Mouse (Mus musculus) heart, embryonic 12.5 days (tissue): ENCODE measurements around the gene Ttll3. TPM values are rescaled to one million over a fixed set of nuclear protein-coding genes. Genes with fewer than 3 reads are reported as not detected.

Experiments
- ATAC-seq: fragments of 200-750 bp; cut with Nextera tagmentation; 2 replicates; pipeline ENCODE4 v1.8.0; 2017; ENCODE audit warnings: moderate TSS enrichment, moderate library complexity; ENCODE audit not compliant: insufficient number of reproducible peaks, low FRiP score
- H3K27ac ChIP-seq: fragments of 300-500 bp; sonication (generic); 2 replicates; pipeline ENCODE4 v1.5.1; 2016; ENCODE audit warnings: mild to moderate bottlenecking, moderate library complexity; ENCODE audit not compliant: poor library complexity, severe bottlenecking
- H3K27me3 ChIP-seq: fragments of 300-500 bp; sonication (generic); replicated peaks from 2 replicates; pipeline ENCODE4 v1.6.1; 2016; ENCODE audit warnings: mild to moderate bottlenecking, moderate library complexity
- H3K36me3 ChIP-seq: fragments of 300-500 bp; sonication (generic); 2 replicates; pipeline ENCODE4 v1.6.1; 2016; ENCODE audit warnings: mild to moderate bottlenecking, moderate library complexity
- H3K4me1 ChIP-seq: fragments of 300-500 bp; sonication (generic); replicated peaks from 2 replicates; pipeline ENCODE4 v1.6.1; 2016; ENCODE audit warnings: mild to moderate bottlenecking
- H3K4me2 ChIP-seq: fragments of 300-500 bp; sonication (generic); 2 replicates; pipeline ENCODE4 v1.6.1; 2016; ENCODE audit warnings: mild to moderate bottlenecking, moderate library complexity
- H3K4me3 ChIP-seq: fragments of 300-500 bp; sonication (generic); 2 replicates; pipeline ENCODE4 v1.5.1; 2016; ENCODE audit warnings: mild to moderate bottlenecking
- H3K9ac ChIP-seq: fragments of 300-500 bp; sonication (generic); 2 replicates; pipeline ENCODE4 v1.6.1; 2016; ENCODE audit warnings: mild to moderate bottlenecking, moderate library complexity
- H3K9me3 ChIP-seq: fragments of 300-500 bp; sonication (generic); replicated peaks from 2 replicates; pipeline ENCODE4 v1.6.1; 2016; ENCODE audit warnings: mild to moderate bottlenecking, moderate library complexity
- WGBS: fragments of 180-500 bp; shearing (Covaris S2); methylation state at CpG from one replicate; pipeline ENCODE4 v1.1.7; 2016; 5-methylcytosine and 5-hydroxymethylcytosine counted together
- polyA plus RNA-seq: library from polyadenylated mRNA; unstranded; fragments of >200 nt; fragmentation: Nextera tagmentation; extraction: Ambion mirVana; gene quantifications from 2 replicates; pipeline ENCODE4 v1.2.1, GENCODE M21; 2016

Gene Ttll3
- polyA plus RNA-seq, 1 experiment from 2014 or later: 1.6 TPM

- Histone ChIP-seq H3K27ac (no peak overlapping the region), H3K4me1 (no peaks in the 10 kb centered on the region), H3K27me3 (no peaks in the 10 kb centered on the region), H3K36me3 (peaks cover 4% of the 10 kb centered on the region), H3K4me3 (no peak overlapping the region), H3K4me2 (no peak overlapping the region), H3K9me3 (no peaks in the 10 kb centered on the region), H3K9ac (no peak overlapping the region)
- 67% methylated on average over 4 of the region's 4 CpGs for WGBS
- ATAC-seq: no peak
These were observed 27.6 kb upstream of the Ttll3 start for GRCm38 (mm10) chr6:113361476-113361875.

GRCm38 (mm10) chr6:113362241-113362640, 26.8 kb upstream of the Ttll3 start:
- 84% methylated on average over 1 of the region's 1 CpGs for WGBS
- H3K9ac ChIP-seq: no peak overlapping the region
- no peaks in the 10 kb centered on the region for H3K9me3 ChIP-seq
- no peak overlapping the region for H3K4me2 ChIP-seq
- no peak overlapping the region for H3K4me3 ChIP-seq
- no peak for ATAC-seq
- H3K36me3 ChIP-seq: peaks cover 11% of the 10 kb centered on the region
- no peak overlapping the region for H3K27ac ChIP-seq
- no peaks in the 10 kb centered on the region for H3K4me1 ChIP-seq
- no peaks in the 10 kb centered on the region for H3K27me3 ChIP-seq

DNA sequence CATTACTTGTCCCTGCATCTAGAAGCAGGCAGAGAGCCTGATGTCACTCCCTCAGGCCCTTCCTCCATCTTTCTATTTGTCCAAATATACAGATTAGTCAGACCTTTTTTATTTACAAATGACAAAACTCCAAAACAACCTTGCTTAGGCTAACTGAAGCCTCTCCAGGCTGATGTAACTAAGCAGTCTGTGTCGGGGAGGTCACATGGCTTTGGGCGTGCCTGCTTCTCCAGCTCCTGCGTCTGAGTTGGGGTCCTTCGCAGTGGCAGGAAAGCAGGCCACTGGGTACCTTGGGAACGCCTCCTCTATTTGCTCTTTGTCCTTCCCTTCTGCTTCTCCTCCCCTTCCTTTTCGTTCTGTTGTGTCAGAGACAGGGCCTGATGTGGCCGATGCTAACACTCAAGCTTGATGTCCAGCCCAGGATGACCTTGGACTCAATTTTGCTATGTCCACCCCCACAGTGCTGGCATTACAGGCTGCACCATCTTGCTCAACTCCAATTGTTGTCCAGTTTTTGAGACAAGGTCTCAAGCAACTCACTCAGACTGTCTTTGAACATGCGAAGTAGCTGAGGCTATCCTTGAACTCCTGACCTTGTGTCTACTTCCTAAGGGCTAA, 24.4 kb upstream of the Ttll3 start:
- H3K4me2 ChIP-seq: no peak overlapping the region
- no peak overlapping the region for H3K27ac ChIP-seq
- no peak for ATAC-seq
- no peaks in the 10 kb centered on the region for H3K4me1 ChIP-seq
- 62% methylated on average over 8 of the region's 8 CpGs for WGBS
- no peak overlapping the region for H3K9ac ChIP-seq
- no peak overlapping the region for H3K4me3 ChIP-seq
- H3K9me3 ChIP-seq: no peaks in the 10 kb centered on the region
- H3K36me3 ChIP-seq: peaks cover 30% of the 10 kb centered on the region
- H3K27me3 ChIP-seq: no peaks in the 10 kb centered on the region

DNA sequence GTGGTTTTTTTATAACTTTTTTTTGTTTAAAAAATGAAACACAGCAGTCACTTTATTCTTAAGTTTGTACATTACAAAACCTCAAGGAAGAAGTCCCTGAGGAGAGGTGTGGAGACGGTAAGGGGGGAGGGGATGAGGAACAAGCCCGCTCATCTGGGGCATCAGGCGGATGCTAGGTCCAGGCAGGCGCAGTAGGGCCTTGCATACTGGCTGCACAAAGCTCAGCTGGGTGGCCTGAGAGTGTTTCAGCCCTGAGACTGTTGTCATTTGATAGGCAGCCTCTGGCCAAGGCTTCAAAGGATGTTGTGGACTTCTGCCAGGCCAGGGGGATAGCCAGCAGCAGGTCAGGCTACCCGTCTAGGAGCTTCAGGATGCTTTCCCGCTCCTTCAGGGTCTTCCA, 22.4 kb upstream of the Ttll3 start:
- peaks cover 50% of the 10 kb centered on the region for H3K36me3 ChIP-seq
- 88% methylated on average over 6 of the region's 6 CpGs for WGBS
- H3K27ac ChIP-seq: no peak overlapping the region
- ATAC-seq: no peak
- H3K4me2 ChIP-seq: no peak overlapping the region
- H3K9ac ChIP-seq: no peak overlapping the region
- no peak overlapping the region for H3K4me3 ChIP-seq
- H3K4me1 ChIP-seq: no peaks in the 10 kb centered on the region
- no peaks in the 10 kb centered on the region for H3K27me3 ChIP-seq
- no peaks in the 10 kb centered on the region for H3K9me3 ChIP-seq

DNA sequence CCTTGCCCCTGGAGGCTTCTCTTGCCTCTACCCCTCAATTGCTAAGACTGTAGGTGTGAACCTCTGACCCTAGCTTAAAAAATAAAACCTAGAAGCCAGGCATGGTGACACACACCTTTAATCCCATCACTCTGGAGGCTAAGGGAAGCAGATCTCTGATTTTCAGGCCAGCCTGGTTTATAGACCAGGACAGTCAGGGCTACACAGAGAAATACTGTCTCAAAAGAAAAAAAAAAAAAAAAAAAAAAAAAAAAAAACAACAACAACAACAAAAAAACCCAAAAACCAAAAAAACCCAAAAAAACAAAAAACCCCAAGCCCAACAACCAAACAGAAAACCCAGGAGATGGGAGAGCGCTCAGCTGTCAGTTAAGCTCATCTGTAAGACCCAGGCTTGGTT, 21.5 kb upstream of the Ttll3 start:
- no peak for ATAC-seq
- Histone ChIP-seq H3K9ac (no peak overlapping the region), H3K27ac (no peak overlapping the region), H3K9me3 (no peaks in the 10 kb centered on the region), H3K27me3 (no peaks in the 10 kb centered on the region), H3K4me2 (no peak overlapping the region), H3K4me1 (no peaks in the 10 kb centered on the region), H3K4me3 (no peak overlapping the region), H3K36me3 (peaks cover 59% of the 10 kb centered on the region)
- 94% methylated on average over 1 of the region's 1 CpGs for WGBS

DNA sequence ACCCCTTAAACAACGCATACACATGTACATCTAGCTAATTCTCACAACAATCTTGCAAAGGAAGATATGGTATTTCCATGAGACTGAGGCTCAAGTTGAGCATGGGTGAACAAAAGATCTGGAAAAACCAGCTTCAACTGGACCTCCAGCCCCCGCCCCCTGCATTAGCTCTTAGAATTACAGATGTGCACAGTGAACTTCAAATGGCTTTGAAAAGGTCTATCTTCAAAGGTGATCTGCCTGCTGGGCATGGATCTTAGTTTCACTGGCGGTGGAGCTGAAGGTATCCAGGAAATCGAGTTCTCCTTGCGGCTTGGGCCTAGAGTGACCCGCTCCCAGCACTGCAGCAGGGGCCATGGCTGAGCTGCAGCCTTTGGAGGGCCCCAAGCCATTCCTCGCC, 20.9 kb upstream of the Ttll3 start:
- 89% methylated on average over 7 of the region's 7 CpGs for WGBS

DNA sequence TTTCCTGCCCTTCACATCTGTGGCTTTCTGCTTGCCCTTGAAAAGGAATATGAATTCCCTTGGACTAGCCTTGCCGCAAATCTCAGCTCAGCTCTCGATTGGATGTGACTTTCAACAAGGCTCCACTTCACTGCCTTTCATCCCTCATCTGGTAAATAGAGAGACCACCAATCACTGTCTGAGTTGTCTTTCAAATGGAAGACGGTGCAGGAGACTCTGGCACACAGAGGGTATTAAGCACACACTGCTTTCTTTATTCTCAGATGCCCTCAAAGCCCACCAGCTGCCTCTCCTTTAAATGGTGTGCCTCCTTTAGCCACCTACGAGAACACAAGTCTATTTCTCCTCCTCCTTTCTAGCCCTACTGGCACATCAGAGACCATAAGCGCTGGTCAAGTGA, 20.5 kb upstream of the Ttll3 start:
- no peaks in the 10 kb centered on the region for H3K27me3 ChIP-seq
- H3K4me1 ChIP-seq: no peaks in the 10 kb centered on the region
- H3K9me3 ChIP-seq: no peaks in the 10 kb centered on the region
- ATAC-seq: no peak
- H3K36me3 ChIP-seq: peaks cover 69% of the 10 kb centered on the region
- no peak overlapping the region for H3K4me3 ChIP-seq
- WGBS: 80% methylated on average over 5 of the region's 5 CpGs
- no peak overlapping the region for H3K9ac ChIP-seq
- no peak overlapping the region for H3K27ac ChIP-seq
- H3K4me2 ChIP-seq: no peak overlapping the region

More for the DNA sequence above, 20.9 kb upstream of the Ttll3 start:
- Histone ChIP-seq H3K9me3 (no peaks in the 10 kb centered on the region), H3K4me2 (no peak overlapping the region), H3K4me3 (no peak overlapping the region), H3K27me3 (no peaks in the 10 kb centered on the region), H3K9ac (no peak overlapping the region), H3K27ac (no peak overlapping the region), H3K4me1 (no peaks in the 10 kb centered on the region), H3K36me3 (peaks cover 65% of the 10 kb centered on the region)
- no peak for ATAC-seq

- H3K4me3 ChIP-seq: no peak overlapping the region
- H3K27ac ChIP-seq: no peak overlapping the region
- no peak overlapping the region for H3K9ac ChIP-seq
- no peak for ATAC-seq
- WGBS: 89% methylated on average over 20 of the region's 20 CpGs
- H3K36me3 ChIP-seq: peaks cover 87% of the 10 kb centered on the region
- no peaks in the 10 kb centered on the region for H3K27me3 ChIP-seq
- no peaks in the 10 kb centered on the region for H3K4me1 ChIP-seq
- H3K9me3 ChIP-seq: no peaks in the 10 kb centered on the region
- H3K4me2 ChIP-seq: no peak overlapping the region
These were observed 18.7 kb upstream of the Ttll3 start for GRCm38 (mm10) chr6:113370194-113370929.

- no peak overlapping the region for H3K27ac ChIP-seq
- peaks cover 7% of the 10 kb centered on the region for H3K4me1 ChIP-seq
- WGBS: 91% methylated on average over 4 of the region's 4 CpGs
- no peak for ATAC-seq
- H3K4me2 ChIP-seq: no peak overlapping the region
- no peak overlapping the region for H3K4me3 ChIP-seq
- no peaks in the 10 kb centered on the region for H3K9me3 ChIP-seq
- no peak overlapping the region for H3K9ac ChIP-seq
- no peaks in the 10 kb centered on the region for H3K27me3 ChIP-seq
- peaks cover 75% of the 10 kb centered on the region for H3K36me3 ChIP-seq
These were observed 15.6 kb upstream of the Ttll3 start for GRCm38 (mm10) chr6:113373491-113373890.

GRCm38 (mm10) chr6:113377172-113377495, 11.9 kb upstream of the Ttll3 start:
- Histone ChIP-seq H3K4me1 (peaks cover 21% of the 10 kb centered on the region), H3K9me3 (no peaks in the 10 kb centered on the region), H3K36me3 (peaks cover 59% of the 10 kb centered on the region), H3K4me2 (peak overlapping the region; percentile 88), H3K4me3 (peak overlapping the region; percentile 91), H3K9ac (peak overlapping the region; percentile 93), H3K27ac (peak overlapping the region; percentile 94), H3K27me3 (no peaks in the 10 kb centered on the region)
- WGBS: 7% methylated on average over 7 of the region's 7 CpGs
- ATAC-seq: no peak

- H3K4me1 ChIP-seq: peaks cover 21% of the 10 kb centered on the region
- H3K4me3 ChIP-seq: peak within 1 kb of the TSS; percentile 91
- H3K27ac ChIP-seq: peak within 1 kb of the TSS; percentile 94
- H3K9ac ChIP-seq: peak within 1 kb of the TSS; percentile 93
- WGBS: under 1% methylated on average over 61 of the region's 61 CpGs
- H3K27me3 ChIP-seq: no peaks in the 10 kb centered on the region
- H3K36me3 ChIP-seq: peaks cover 57% of the 10 kb centered on the region
- peak within 1 kb of the TSS; percentile 88 for H3K4me2 ChIP-seq
- ATAC-seq: peak; percentile 94
- no peaks in the 10 kb centered on the region for H3K9me3 ChIP-seq
These were observed 11.3 kb upstream of the Ttll3 start, which contains the start of the genes Tada3 and Arpc4 for GRCm38 (mm10) chr6:113377496-113378385. Gene Tada3 (minus strand): TSS chr6:113377883. Gene Arpc4 (plus strand): TSS chr6:113378115.
